ENCODE assay signal across 31 mouse cellular contexts in the genomic region with DNA sequence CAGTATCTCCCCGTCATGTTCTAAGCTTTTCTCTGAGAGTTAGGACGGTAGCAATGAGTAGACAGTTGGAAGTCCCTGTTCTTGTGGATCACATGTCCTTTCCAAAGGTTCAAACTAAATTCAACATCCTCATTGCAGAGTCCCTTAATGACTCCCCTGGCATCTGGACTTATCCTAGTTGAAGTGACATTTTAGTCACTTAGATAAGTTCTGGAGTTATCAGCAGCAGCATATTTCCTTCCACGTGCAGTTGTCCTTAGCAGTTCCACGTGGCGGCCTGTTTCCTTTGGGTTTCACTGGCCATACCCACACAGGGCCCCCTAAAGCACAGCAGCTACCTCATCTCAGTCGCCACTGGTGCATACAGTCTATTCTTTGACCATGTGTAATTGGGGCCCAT.
DNase-seq lines count a peak whose midpoint lies in the region; ATAC-seq and TF ChIP-seq lines count a peak whose summit lies in the region.
"Had no signal": no experiment of that assay in that cellular context is flagged by ENCODE, and none has a peak within 500 bp of the region (broad histone marks: within the 10 kb centered on the region; RNA-seq: fewer than 3 reads in every experiment).

No protein-coding gene starts in this region.

- no peak overlapping the region for H3K4me2 ChIP-seq in heart, embryonic 12.5 days
- no peak overlapping the region for H3K4me2 ChIP-seq in liver, embryonic 11.5 days
- H3K4me2 ChIP-seq in liver, embryonic 16.5 days (ENCODE audit: low read depth, low read length) = no peak overlapping the region
- H3K4me2 ChIP-seq: embryonic facial prominence, embryonic 15.5 days; forebrain, embryonic 12.5 days; heart, embryonic 13.5 days; hindbrain, embryonic 14.5 days; limb, embryonic 15.5 days; midbrain, embryonic 11.5 days; neural tube, embryonic 12.5 days had no signal

- H3K79me2 ChIP-seq in MEL (ENCODE audit: control insufficient read depth, insufficient read depth, low read length, poor library complexity) = no peaks in the 10 kb centered on the region

- no peak overlapping the region for H3K4me3 ChIP-seq in heart, embryonic 12.5 days
- no peak overlapping the region for H3K4me3 ChIP-seq in MEL (ENCODE audit: control insufficient read depth in 1 of 2, insufficient read depth in 1 of 2, low read depth in 2 of 2, low read length in 2 of 2)
- no peak overlapping the region for H3K4me3 ChIP-seq in liver, embryonic 11.5 days (ENCODE audit: low read depth, low read length)
- H3K4me3 ChIP-seq in liver, embryonic 16.5 days (ENCODE audit: low read depth, low read length) = no peak overlapping the region
- H3K4me3 ChIP-seq: embryonic facial prominence, embryonic 15.5 days; forebrain, embryonic 12.5 days; heart, embryonic 13.5 days; limb, embryonic 10.5 days; limb, embryonic 15.5 days; neural tube, embryonic 12.5 days had no signal

- TF ChIP-seq RAD21 in MEL (IDR thresholded peaks at IDR 0.05; ENCODE audit: low read depth, low read length) = no peak

- no peaks in the 10 kb centered on the region for H3K9me3 ChIP-seq in heart, embryonic 12.5 days (replicated peaks)
- no peaks in the 10 kb centered on the region for H3K9me3 ChIP-seq in MEL (replicated peaks; ENCODE audit: insufficient read depth, low read length)
- H3K9me3 ChIP-seq in liver, embryonic 11.5 days (ENCODE audit: control insufficient read depth, low read length) = no peaks in the 10 kb centered on the region
- no peaks in the 10 kb centered on the region for H3K9me3 ChIP-seq in liver, embryonic 16.5 days (replicated peaks; ENCODE audit: control insufficient read depth, low read length)
- H3K9me3 ChIP-seq: embryonic facial prominence, embryonic 15.5 days; forebrain, embryonic 12.5 days; heart, embryonic 13.5 days; limb, embryonic 10.5 days; limb, embryonic 15.5 days; neural tube, embryonic 12.5 days had no signal

- H3K27ac ChIP-seq in heart, embryonic 12.5 days (ENCODE audit: poor library complexity, severe bottlenecking) = no peak overlapping the region
- peak overlapping the region; percentile 30; the same call in 1 of the 2 replicates for H3K27ac ChIP-seq in MEL (ENCODE audit: control insufficient read depth, low read depth, low read length)
- no peak overlapping the region for H3K27ac ChIP-seq in liver, embryonic 11.5 days (ENCODE audit: low read depth, low read length)
- H3K27ac ChIP-seq in liver, embryonic 16.5 days (ENCODE audit: low read length) = no peak overlapping the region
- H3K27ac ChIP-seq: embryonic facial prominence, embryonic 15.5 days; forebrain, embryonic 12.5 days; heart, embryonic 13.5 days; hindbrain, embryonic 14.5 days; limb, embryonic 10.5 days; limb, embryonic 15.5 days; neural tube, embryonic 12.5 days had no signal

- WGBS in heart, embryonic 12.5 days = 33% methylated on average over 6 of the region's 6 CpGs
- WGBS in liver, embryonic 11.5 days = 36% methylated on average over 6 of the region's 6 CpGs
- 19% methylated on average over 6 of the region's 6 CpGs for WGBS in liver, embryonic 16.5 days (ENCODE audit: insufficient replicate concordance)

- TF ChIP-seq POLR2A in MEL (IDR thresholded peaks at IDR 0.05; ENCODE audit: control insufficient read depth in 1 of 2, insufficient read depth in 1 of 2, low read depth in 1 of 2, low read length in 2 of 2, poor library complexity in 1 of 2) = no peak

- H3K4me1 ChIP-seq in heart, embryonic 12.5 days (replicated peaks) = peaks cover 7% of the 10 kb centered on the region
- H3K4me1 ChIP-seq in MEL (ENCODE audit: control insufficient read depth in 1 of 2, insufficient read depth in 2 of 2, low read length in 2 of 2) = peaks cover 12 to 16% of the 10 kb centered on the region in 2 experiments
- peaks cover 25% of the 10 kb centered on the region for H3K4me1 ChIP-seq in liver, embryonic 11.5 days (replicated peaks; ENCODE audit: control insufficient read depth, insufficient read depth, low read length)
- peaks cover 9% of the 10 kb centered on the region for H3K4me1 ChIP-seq in liver, embryonic 16.5 days (ENCODE audit: control insufficient read depth, low read depth, low read length)
- H3K4me1 ChIP-seq: embryonic facial prominence, embryonic 15.5 days; limb, embryonic 15.5 days had no signal

- TF ChIP-seq CTCF in MEL (IDR thresholded peaks at IDR 0.05 in 2 of 3, conservative IDR thresholded peaks at IDR 0.05 in 1 of 3; ENCODE audit: control insufficient read depth in 1 of 3, insufficient read depth in 1 of 3, low read depth in 2 of 3, low read length in 3 of 3, poor library complexity in 1 of 3, severe bottlenecking in 1 of 3) = no peak

- ATAC-seq in heart, embryonic 12.5 days (ENCODE audit: insufficient number of reproducible peaks, low FRiP score) = 0 out of 2 replicates have a peak, but pooled peaks have one; percentile 22
- peak; percentile 62 for ATAC-seq in liver, embryonic 11.5 days (replicated peaks; ENCODE audit: low FRiP score)
- peak; percentile 51; the same call in 1 of the 2 replicates for ATAC-seq in liver, embryonic 16.5 days (ENCODE audit: low read depth)
- ATAC-seq: forebrain, postnatal 0 days; intestine, postnatal 0 days; midbrain, embryonic 16.5 days had no signal

- H3K36me3 ChIP-seq in heart, embryonic 12.5 days = no peaks in the 10 kb centered on the region
- peaks cover 0 to 18% of the 10 kb centered on the region in 2 experiments; a peak in 2 of 4 replicates for H3K36me3 ChIP-seq in MEL (ENCODE audit: control insufficient read depth in 1 of 2, insufficient read depth in 2 of 2, low read length in 2 of 2)
- H3K36me3 ChIP-seq in liver, embryonic 11.5 days (ENCODE audit: control insufficient read depth, insufficient read depth, low read length) = no peaks in the 10 kb centered on the region
- H3K36me3 ChIP-seq in liver, embryonic 16.5 days (ENCODE audit: control insufficient read depth, insufficient read depth) = no peaks in the 10 kb centered on the region
- H3K36me3 ChIP-seq: embryonic facial prominence, embryonic 15.5 days; forebrain, embryonic 12.5 days; heart, embryonic 13.5 days; limb, embryonic 10.5 days; limb, embryonic 15.5 days; neural tube, embryonic 12.5 days had no signal

- DNase-seq in heart, adult 18-20 months = no peak
- peak; percentile 62 for DNase-seq in MEL (ENCODE audit: low read depth, low spot score)
- DNase-seq in liver, embryonic 11.5 days (ENCODE audit: low spot score) = no peak
- DNase-seq in natural killer cell, adult 2 months (ENCODE audit: low spot score in 2 of 2) = no peak
- DNase-seq in adrenal gland, adult 2 months = no peak
- no peak for DNase-seq in adrenal gland, postnatal 25 days
- DNase-seq: adrenal gland, postnatal 10 days; cerebellum, adult 11-12 months; cerebellum, postnatal 10 days; forebrain, postnatal 0 days; gastrocnemius, postnatal 10 days; heart, postnatal 10 days; kidney, adult 9 months; kidney, postnatal 14 days; layer of hippocampus, adult 9-11 months; lung, postnatal 4 days; right cerebral cortex, postnatal 25 days; thymus, adult 2 months; thymus, postnatal 36 days had no signal

- H3K27me3 ChIP-seq in heart, embryonic 12.5 days (replicated peaks) = no peaks in the 10 kb centered on the region
- no peaks in the 10 kb centered on the region for H3K27me3 ChIP-seq in MEL (ENCODE audit: control insufficient read depth in 1 of 2, insufficient read depth in 2 of 2, low read length in 2 of 2)
- no peaks in the 10 kb centered on the region for H3K27me3 ChIP-seq in liver, embryonic 11.5 days (replicated peaks; ENCODE audit: control insufficient read depth, insufficient read depth, low read length)
- no peaks in the 10 kb centered on the region for H3K27me3 ChIP-seq in liver, embryonic 16.5 days (ENCODE audit: control insufficient read depth, insufficient read depth, low read depth, low read length)
- H3K27me3 ChIP-seq: embryonic facial prominence, embryonic 15.5 days; forebrain, embryonic 12.5 days; heart, embryonic 13.5 days; limb, embryonic 15.5 days; neural tube, embryonic 12.5 days had no signal

- H3K9ac ChIP-seq in heart, embryonic 12.5 days = no peak overlapping the region
- H3K9ac ChIP-seq in MEL (ENCODE audit: control insufficient read depth, low read depth, low read length, poor library complexity, severe bottlenecking) = no peak overlapping the region
- no peak overlapping the region for H3K9ac ChIP-seq in liver, embryonic 11.5 days (ENCODE audit: low read depth, low read length)
- H3K9ac ChIP-seq in liver, embryonic 16.5 days (ENCODE audit: low read depth, low read length) = no peak overlapping the region
- H3K9ac ChIP-seq: embryonic facial prominence, embryonic 15.5 days; forebrain, embryonic 12.5 days; forebrain, postnatal 0 days; heart, embryonic 13.5 days; hindbrain, embryonic 14.5 days; limb, embryonic 15.5 days; neural tube, embryonic 12.5 days had no signal

- TF ChIP-seq EP300 in MEL (IDR thresholded peaks at IDR 0.05; ENCODE audit: low read depth in 1 of 2, low read length in 2 of 2) = peak; percentile 61 to 74; a peak in 3 of 4 replicates

TF ChIP-seq in MEL, 35 proteins besides CTCF, POLR2A, EP300 and RAD21 (continues in another document):
- TF ChIP-seq CHD2 (IDR thresholded peaks at IDR 0.05; ENCODE audit: low read length) (no peak), MAFK (IDR thresholded peaks at IDR 0.05; ENCODE audit: borderline replicate concordance, low read depth, low read length) (no peak; the same call in 1 of the 2 replicates), ELF1 (IDR thresholded peaks at IDR 0.05; ENCODE audit: low read depth, low read length) (no peak), POLR2AphosphoS2 (IDR thresholded peaks at IDR 0.05; ENCODE audit: low read length) (no peak), JUND (IDR thresholded peaks at IDR 0.05; ENCODE audit: low read depth, low read length) (no peak), TCF12 (IDR thresholded peaks at IDR 0.05; ENCODE audit: low read depth, low read length) (peak; percentile 84), TBP (IDR thresholded peaks at IDR 0.05; ENCODE audit: low read depth, low read length) (no peak), E2F4 (IDR thresholded peaks at IDR 0.05; ENCODE audit: borderline replicate concordance, low read depth, low read length) (no peak), POLR2AphosphoS5 (IDR thresholded peaks at IDR 0.05; ENCODE audit: borderline replicate concordance, low read depth, low read length) (no peak), HCFC1 (IDR thresholded peaks at IDR 0.05; ENCODE audit: low read depth, low read length) (0 out of 2 replicates have a peak, but pooled peaks have one; percentile 33), MYB (IDR thresholded peaks at IDR 0.05; ENCODE audit: low read depth, low read length) (no peak), KAT2A (conservative IDR thresholded peaks at IDR 0.05; ENCODE audit: low read depth, low read length) (no peak), MEF2A (IDR thresholded peaks at IDR 0.05; ENCODE audit: extremely low read depth, insufficient replicate concordance, low read depth, low read length, poor library complexity, severe bottlenecking) (no peak), UBTF (IDR thresholded peaks at IDR 0.05; ENCODE audit: borderline replicate concordance, insufficient read depth, low read depth, low read length) (no peak), MAX (IDR thresholded peaks at IDR 0.05; ENCODE audit: low read length) (peak; percentile 98), ETS1 (IDR thresholded peaks at IDR 0.05; ENCODE audit: low read depth, low read length) (peak; percentile 69), ZNF384 (IDR thresholded peaks at IDR 0.05; ENCODE audit: low read depth, low read length) (no peak)
